Mouse (Mus musculus) frontal cortex, postnatal 14 days (tissue): ENCODE data around the gene Jazf1.

Experiments used
- DNase-seq, 2 experiments: peaks; one replicate each; pipeline ENCODE4 v3.0.0; 2022; ENCODE audit warnings: low spot score in 2 of 2

Jazf1 gene

GRCm38 (mm10) chr6:52956131-52956530 lies 112.3 kb downstream of the Jazf1 start:
- DNase-seq = no peak

DNA sequence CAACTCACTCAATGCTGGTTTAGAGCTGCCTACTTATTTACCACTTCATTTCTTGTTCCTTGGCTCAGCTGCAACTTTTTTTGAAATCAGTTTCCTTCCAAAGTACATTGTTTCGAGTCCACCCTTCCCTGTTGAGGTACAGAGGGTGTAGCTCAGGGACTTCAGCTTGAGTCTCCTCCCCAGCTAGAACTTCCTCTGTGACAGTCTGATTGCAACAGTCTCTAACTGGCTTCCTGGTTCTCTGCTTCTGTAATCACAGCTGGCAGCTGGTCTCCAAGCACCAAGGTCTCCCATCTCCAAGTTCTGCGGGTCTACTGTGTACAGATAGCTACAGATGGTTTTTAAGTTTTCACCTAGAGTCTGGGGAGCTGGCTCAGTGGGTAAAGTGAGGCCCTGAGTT lies 113.1 kb downstream of the Jazf1 start:
- no peak for DNase-seq

GRCm38 (mm10) chr6:52954861-52955260 lies 113.6 kb downstream of the Jazf1 start:
- no peak for DNase-seq

DNA sequence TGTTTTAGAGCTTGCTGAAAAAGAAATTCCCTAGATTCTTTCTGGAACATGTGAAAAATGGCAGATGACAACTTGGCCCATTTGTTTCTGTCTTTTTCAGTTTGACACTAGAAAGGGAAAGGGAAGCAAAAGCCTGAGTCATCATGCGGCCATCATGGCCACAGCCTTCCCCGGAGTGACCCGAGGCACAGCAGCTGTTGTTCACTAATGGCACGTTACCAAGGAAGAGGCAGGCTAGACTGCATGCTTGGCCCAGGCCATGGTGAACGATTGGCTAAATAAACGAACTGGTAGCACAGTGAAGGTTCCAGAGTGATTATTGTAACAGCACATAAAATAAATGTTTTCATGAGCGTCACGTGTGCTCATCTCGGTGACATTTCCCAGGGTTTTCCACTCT lies 114.0 kb downstream of the Jazf1 start:
- no peak for DNase-seq

DNA sequence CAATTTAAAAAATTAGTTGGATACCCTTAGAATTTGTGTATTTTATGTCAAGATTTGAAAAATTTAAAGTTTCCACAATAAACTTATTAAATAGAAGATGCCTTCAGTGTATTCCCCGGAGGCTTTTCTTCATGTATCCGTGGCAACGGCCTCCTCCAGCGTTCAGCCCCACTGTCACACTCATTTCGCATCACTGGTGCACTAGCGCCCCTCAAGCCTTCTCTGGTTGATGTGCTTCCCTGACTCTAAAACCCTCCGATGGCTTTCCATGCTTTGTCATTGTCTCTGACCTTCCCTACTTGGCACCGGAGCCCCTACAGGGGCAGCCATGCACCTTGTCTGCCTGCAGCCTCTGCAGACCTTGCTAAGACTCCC lies 115.9 kb downstream of the Jazf1 start:
- no peak for DNase-seq

GRCm38 (mm10) chr6:52951871-52952525 lies 116.4 kb downstream of the Jazf1 start:
- no peak for DNase-seq

DNA sequence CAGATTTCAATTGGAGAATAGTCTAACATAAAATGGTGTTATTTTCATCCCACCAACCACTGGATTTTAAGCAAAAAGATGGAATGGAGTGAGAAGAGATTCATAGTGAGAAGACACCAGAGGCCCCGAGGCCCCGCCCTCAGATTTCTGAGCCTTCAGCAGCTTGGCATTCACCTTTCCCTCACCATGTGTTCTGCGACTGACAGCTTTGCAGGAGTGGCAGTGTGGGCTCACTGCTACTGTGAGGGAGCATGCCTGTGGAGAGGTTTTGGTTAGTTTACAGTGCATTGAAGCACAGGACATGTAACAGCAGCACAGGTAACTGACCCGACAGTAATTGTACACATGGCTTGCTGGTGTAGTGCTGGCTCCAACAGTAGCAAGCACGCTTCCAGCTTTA lies 118.1 kb downstream of the Jazf1 start:
- no peak for DNase-seq

DNA sequence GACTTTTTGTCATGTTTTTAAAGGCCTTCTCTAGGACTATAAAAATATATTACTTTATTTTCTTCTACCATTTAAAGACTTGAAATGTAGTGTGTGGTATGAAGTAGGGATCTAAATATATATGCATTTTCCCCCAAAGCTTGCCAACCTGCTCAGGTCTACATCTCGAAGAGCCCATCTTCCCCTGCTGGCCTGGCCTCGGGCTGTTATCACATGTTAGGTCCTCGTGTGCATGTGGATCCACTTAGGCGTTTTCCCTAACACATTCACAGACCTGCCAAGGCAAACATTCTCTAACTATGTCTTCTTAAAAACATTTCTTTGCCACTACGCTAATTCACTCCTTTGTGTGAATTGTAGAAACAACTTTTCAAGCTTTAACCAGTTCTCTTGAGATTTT lies 125.9 kb downstream of the Jazf1 start:
- DNase-seq = no peak

DNA sequence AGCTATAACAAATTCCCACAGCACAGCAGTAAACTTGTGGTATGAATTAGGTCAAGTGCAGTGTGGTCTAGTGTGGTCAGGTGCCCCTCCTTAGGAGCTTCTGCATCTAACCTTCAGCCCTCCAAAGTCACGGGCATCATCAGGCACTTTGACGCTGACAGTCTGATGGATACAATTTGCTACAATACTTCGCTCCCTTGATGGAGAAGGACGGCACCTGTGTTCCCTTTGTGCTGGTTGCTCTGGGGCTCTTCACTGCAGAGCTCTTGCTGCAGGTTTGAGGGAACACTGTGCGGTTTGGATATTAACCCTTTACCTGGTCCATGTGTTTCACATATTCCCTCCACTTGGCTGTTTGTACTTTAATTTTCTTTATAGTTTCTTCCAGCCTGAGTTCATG lies 126.3 kb downstream of the Jazf1 start:
- DNase-seq = no peak

DNA sequence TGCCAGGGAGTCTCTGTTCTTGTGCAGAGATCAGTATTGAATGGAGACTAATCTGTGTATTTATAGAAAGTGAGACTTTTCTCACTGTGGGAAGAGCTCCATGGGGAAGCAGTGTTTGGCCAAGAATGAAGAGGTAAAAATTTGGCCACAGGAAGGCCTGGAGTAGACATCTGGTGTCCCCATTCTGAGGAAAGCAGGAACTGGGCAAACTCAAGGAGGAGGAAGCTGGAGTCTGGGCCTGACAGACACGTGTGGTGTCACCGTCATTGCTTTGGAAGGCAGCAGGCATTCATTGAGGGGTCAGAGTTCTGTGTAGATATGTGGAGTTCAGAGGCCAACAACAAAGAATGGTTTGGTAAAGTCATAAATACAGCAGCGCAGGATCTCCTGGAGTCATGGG lies 130.5 kb downstream of the Jazf1 start:
- no peak for DNase-seq

- DNase-seq = no peak
These were observed 131.4 kb downstream of the Jazf1 start for GRCm38 (mm10) chr6:52936995-52937394.

DNA sequence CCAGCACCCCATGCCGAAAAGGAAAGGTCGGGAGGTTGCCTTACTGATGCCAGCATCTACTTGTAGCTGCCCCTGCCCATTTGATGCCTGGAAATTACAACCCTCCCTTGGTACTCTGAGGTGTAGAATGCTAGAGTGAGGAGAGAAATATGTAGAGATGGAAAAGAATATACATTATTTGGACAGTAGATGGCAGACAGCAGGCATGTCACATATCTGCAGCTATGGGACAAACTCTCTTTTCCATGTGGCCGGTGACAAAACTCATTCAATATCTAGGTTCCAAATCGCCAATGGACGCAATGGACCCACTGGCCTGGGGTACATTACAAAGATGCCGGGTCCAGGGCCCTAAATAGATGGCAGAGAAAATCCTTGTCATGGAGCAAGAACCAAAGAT lies 134.4 kb downstream of the Jazf1 start:
- DNase-seq = no peak

GRCm38 (mm10) chr6:52932603-52933178 lies 135.7 kb downstream of the Jazf1 start:
- no peak for DNase-seq

DNA sequence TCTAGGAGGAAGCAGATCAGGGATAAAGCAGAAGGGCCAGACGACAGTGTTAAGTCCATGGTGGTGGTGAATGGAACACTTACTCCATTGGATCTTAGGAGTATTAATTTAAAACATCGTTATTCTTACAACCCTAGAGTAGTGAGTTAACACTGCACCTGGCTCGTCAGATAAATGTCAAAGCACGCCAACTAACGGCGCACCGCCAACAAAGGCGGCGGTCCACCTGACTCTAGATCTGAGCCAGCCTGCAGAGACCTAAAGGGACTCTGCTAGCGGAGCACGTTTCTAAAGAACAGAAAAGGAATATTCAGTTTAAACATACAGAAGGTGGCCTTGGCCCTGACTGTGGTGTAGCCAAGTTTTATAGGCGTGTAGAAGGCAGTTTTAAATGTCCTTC lies 139.1 kb downstream of the Jazf1 start:
- no peak for DNase-seq

GRCm38 (mm10) chr6:52926947-52927346 lies 141.5 kb downstream of the Jazf1 start:
- DNase-seq = no peak

DNA sequence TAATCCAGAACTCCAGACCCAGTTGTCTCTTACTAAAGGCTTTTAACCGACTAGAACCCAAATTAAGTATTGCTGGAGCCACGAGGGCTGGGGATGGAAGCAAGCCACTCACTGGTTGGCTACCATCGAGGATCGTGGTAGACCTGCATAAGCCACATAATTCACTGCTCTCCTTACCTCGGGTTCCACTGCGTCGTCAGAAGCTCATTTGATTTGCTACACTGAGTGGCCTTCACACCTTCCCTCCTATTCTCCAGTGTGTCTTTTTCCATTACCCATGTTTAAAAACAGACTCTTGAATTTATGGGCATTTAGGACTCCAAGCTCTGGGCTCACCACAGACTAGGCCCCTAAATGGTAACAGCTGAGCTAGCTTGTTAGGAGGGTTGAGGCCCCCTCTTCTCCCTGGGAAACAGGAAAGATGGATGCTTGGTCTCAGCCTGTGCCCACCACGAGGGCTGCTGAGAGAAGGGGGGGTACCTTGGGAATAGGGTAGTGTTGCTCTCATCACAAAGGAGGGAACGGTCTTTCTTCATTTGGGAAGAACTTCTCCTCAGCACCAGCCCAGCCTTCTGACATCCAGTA lies 142.9 kb downstream of the Jazf1 start:
- DNase-seq = no peak

DNA sequence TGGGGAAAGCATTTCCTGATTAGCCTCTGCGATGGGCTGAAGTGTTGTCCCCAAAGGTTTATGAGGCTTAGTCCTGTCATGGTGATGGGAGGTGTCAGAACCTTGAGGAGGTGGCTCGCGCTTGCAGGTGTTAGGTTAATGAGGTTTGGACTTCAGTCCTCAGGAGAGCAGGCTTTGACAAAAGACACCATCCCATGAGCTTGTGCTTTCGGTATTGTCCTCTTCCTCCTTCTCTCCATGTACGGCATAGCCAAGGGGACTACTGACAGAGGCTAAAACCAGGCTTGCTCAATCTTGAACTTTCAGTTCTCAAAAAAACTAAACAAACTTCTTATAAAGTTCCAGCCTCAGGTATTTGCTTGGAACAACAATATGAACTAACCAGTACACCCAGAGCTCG lies 147.2 kb downstream of the Jazf1 start:
- no peak for DNase-seq

DNA sequence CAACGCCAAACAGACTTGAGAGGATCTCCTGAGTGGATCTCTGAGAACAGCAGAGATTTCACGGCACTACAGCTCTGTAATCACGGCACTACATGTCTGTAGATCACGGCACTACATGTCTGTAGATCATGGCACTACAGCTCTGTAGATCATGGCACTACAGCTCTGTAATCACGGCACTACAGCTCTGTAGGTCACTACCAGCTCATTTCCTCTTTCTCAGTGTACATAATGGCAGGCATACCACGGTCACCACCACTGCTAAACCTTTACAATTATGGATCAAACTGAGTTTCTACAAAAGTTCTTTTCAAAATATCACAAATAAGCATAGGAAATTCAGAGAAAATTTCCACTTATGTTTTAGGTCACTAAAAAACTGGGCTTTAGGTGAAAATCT lies 147.7 kb downstream of the Jazf1 start:
- no peak for DNase-seq

DNA sequence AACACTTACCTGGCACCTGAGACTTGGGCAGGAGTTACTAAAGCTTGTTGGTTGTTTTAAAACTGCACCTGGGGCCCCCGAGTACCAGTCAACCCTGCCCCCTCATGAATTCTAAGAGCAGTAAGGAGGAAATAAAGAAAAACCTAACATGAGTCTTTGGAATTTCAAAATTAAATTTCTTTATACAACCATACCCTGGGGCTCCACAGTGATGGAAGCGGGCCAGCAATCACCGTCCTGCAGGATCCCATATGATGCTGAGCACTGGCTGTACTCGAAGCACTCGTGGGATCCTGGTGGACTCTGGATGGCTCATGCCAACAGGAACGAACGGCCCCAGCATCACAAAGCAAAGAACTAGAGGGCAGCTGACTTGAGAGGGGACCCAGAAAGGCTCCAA lies 149.0 kb downstream of the Jazf1 start:
- no peak for DNase-seq

DNA sequence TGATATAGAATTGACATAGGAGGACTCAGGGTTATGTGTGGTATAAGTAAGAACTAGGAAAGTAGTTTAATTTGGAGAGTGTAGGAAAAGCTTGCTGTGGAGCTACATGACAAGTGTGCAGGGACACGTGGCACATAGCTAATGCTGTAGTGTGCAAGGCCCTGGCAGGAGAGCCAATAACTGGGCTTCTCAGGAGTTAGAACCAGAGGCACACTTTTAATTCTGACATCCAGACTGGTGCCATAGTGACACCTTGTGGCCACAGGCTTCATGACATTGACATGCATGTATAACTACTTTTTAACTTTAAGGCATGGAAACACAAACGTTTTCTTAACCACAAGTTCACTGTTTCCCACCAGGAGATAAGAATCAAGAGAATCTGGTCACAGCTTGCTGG lies 149.5 kb downstream of the Jazf1 start:
- peak; percentile 45 to 81 for DNase-seq

- DNase-seq = no peak
These were observed 151.0 kb downstream of the Jazf1 start for GRCm38 (mm10) chr6:52917471-52917870.

- no peak for DNase-seq
These were observed 151.5 kb downstream of the Jazf1 start for GRCm38 (mm10) chr6:52916836-52917376.

- DNase-seq = no peak
These were observed 153.5 kb downstream of the Jazf1 start for GRCm38 (mm10) chr6:52914921-52915320.
